8 mouse cellular contexts compared by ENCODE assay signal in the genomic region with DNA sequence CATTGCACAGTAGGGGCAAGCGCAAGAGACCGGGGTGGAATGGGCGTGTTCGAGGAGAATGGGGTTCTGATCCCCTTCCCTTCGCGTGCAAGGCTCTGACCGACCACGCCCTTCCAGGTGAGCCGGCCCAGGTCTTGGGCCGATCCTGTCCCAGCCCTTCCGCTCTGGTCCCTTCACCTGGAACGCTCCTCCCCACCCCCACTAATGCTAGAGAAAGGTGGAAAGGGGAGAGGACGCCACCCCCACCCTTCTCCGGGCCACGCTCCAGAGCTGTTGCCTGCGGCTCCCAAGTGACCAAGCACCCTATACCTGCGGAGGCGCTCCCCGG. TPM values are rescaled to one million over a fixed set of nuclear protein-coding genes. Genes with fewer than 3 reads are reported as not detected.
DNase-seq lines count a peak whose midpoint lies in the region; ATAC-seq and TF ChIP-seq lines count a peak whose summit lies in the region.

No protein-coding gene starts in this region.

- H3K4me2 ChIP-seq in kidney, embryonic 14.5 days (replicated peaks; ENCODE audit: low read depth, low read length): peak overlapping the region; percentile 91
- peak overlapping the region; percentile 98 for H3K4me2 ChIP-seq in stomach, postnatal 0 days (replicated peaks; ENCODE audit: low read depth)

- H3K27me3 ChIP-seq in spleen, adult 2 months (ENCODE audit: control insufficient read depth, insufficient read depth, low read length): no peaks in the 10 kb centered on the region
- 0 out of 2 replicates have a peak, but pooled peaks cover 2% of the 10 kb centered on the region for H3K27me3 ChIP-seq in erythroblast, embryonic 14.5 days (ENCODE audit: control insufficient read depth)
- no peaks in the 10 kb centered on the region for H3K27me3 ChIP-seq in kidney, embryonic 14.5 days (ENCODE audit: control insufficient read depth, insufficient read depth, low read length)
- no peaks in the 10 kb centered on the region for H3K27me3 ChIP-seq in stomach, postnatal 0 days (ENCODE audit: control insufficient read depth, insufficient read depth, low read length)

- 0 out of 2 replicates have a peak, but pooled peaks cover 2% of the 10 kb centered on the region for H3K9me3 ChIP-seq in erythroblast, embryonic 14.5 days (ENCODE audit: control insufficient read depth, low read length)
- no peaks in the 10 kb centered on the region for H3K9me3 ChIP-seq in kidney, embryonic 14.5 days (ENCODE audit: control insufficient read depth, low read length)
- no peaks in the 10 kb centered on the region for H3K9me3 ChIP-seq in stomach, postnatal 0 days (ENCODE audit: control insufficient read depth, low read length)

- H3K36me3 ChIP-seq in spleen, adult 2 months (ENCODE audit: control insufficient read depth, insufficient read depth, low read length): peaks cover 12% of the 10 kb centered on the region
- peaks cover 41% of the 10 kb centered on the region for H3K36me3 ChIP-seq in erythroblast, embryonic 14.5 days (ENCODE audit: control insufficient read depth)
- peaks cover 32% of the 10 kb centered on the region for H3K36me3 ChIP-seq in kidney, embryonic 14.5 days (ENCODE audit: control insufficient read depth, insufficient read depth, low read length)
- peaks cover 7% of the 10 kb centered on the region; the same call in 1 of the 2 replicates for H3K36me3 ChIP-seq in stomach, postnatal 0 days (ENCODE audit: control insufficient read depth, insufficient read depth, low read length)

- no peak for TF ChIP-seq POLR2A in spleen, adult 2 months (IDR thresholded peaks at IDR 0.05; ENCODE audit: low read depth, low read length)

- H3K9ac ChIP-seq in kidney, embryonic 14.5 days (ENCODE audit: low read depth, low read length): peak overlapping the region; percentile 80
- H3K9ac ChIP-seq in stomach, postnatal 0 days (ENCODE audit: low read length): peak overlapping the region; percentile 80

- peak overlapping the region; percentile 97 for H3K4me3 ChIP-seq in spleen, adult 2 months (ENCODE audit: extremely low read depth, insufficient read depth, insufficient read length)
- H3K4me3 ChIP-seq in erythroblast, embryonic 14.5 days (replicated peaks): peak overlapping the region; percentile 70
- peak overlapping the region; percentile 87 for H3K4me3 ChIP-seq in kidney, embryonic 14.5 days (ENCODE audit: low read length)
- peak overlapping the region; percentile 80 for H3K4me3 ChIP-seq in stomach, postnatal 0 days (ENCODE audit: low read depth, low read length)

- H3K4me1 ChIP-seq in spleen, adult 2 months (ENCODE audit: control insufficient read depth, insufficient read depth, insufficient read length): peaks cover 13% of the 10 kb centered on the region; the same call in 1 of the 2 replicates
- H3K4me1 ChIP-seq in erythroblast, embryonic 14.5 days (ENCODE audit: control insufficient read depth): peaks cover 59% of the 10 kb centered on the region
- peaks cover 9% of the 10 kb centered on the region for H3K4me1 ChIP-seq in kidney, embryonic 14.5 days (ENCODE audit: control insufficient read depth, insufficient read depth, low read length)
- H3K4me1 ChIP-seq in stomach, postnatal 0 days (replicated peaks; ENCODE audit: control insufficient read depth, insufficient read depth): 0 out of 2 replicates have a peak, but pooled peaks cover 2% of the 10 kb centered on the region

- DNase-seq in spleen, adult 2 months (ENCODE audit: low read depth in 1 of 2, low spot score in 2 of 2): no peak
- no peak for DNase-seq in spleen, postnatal 14 days (ENCODE audit: low spot score in 2 of 2)
- peak; percentile 76 for DNase-seq in lung, postnatal 10 days
- DNase-seq in stomach, postnatal 0 days (ENCODE audit: low spot score): peak; percentile 83
- DNase-seq in adipocyte (ENCODE audit: low spot score): no peak
- no peak for DNase-seq in adrenal gland, postnatal 4 days (ENCODE audit: low spot score in 2 of 2)

- TF ChIP-seq EP300 in stomach, postnatal 0 days (optimal IDR thresholded peaks at IDR 0.05): no peak

- no peak for TF ChIP-seq CTCF in spleen, adult 2 months (IDR thresholded peaks at IDR 0.05; ENCODE audit: extremely low read depth, insufficient read depth, insufficient read length, insufficient replicate concordance)
- no peak for TF ChIP-seq CTCF in stomach, postnatal 0 days (IDR thresholded peaks at IDR 0.05; ENCODE audit: low read depth)

- peak overlapping the region; percentile 78 for H3K27ac ChIP-seq in spleen, adult 2 months (ENCODE audit: insufficient read depth, low read length)
- peak overlapping the region; percentile 55 for H3K27ac ChIP-seq in kidney, embryonic 14.5 days (ENCODE audit: low read depth, low read length)
- H3K27ac ChIP-seq in stomach, postnatal 0 days (replicated peaks): peak overlapping the region; percentile 89

- ATAC-seq in kidney, embryonic 14.5 days (ENCODE audit: low FRiP score, low TSS enrichment): peak; percentile 88
- ATAC-seq in stomach, postnatal 0 days (ENCODE audit: low FRiP score, low TSS enrichment): peak; percentile 88

- 1% methylated on average over 19 of the region's 19 CpGs for WGBS in spleen, adult 2 months
- WGBS in kidney, embryonic 14.5 days: 1% methylated on average over 15 of the region's 19 CpGs
- under 1% methylated on average over 18 of the region's 19 CpGs for WGBS in stomach, postnatal 0 days

RNA-seq across cellular contexts. Expression of a gene that starts 0.4 kb away (rescaled TPM):
- 59.5 and 67.8 TPM in 2 replicates for polyA plus RNA-seq in spleen, adult 2 months (2012; rRNA removed)
- 11.1 and 11.6 TPM in 2 replicates for polyA plus RNA-seq in erythroblast, embryonic 14.5 days (2012)
- polyA plus RNA-seq in kidney, embryonic 14.5 days (2014; fragmentation: Nextera tagmentation; extraction: Ambion mirVana): 69.9 and 79.2 TPM in 2 replicates
- 32.9 and 34.2 TPM in 2 replicates for polyA plus RNA-seq in stomach, postnatal 0 days (2015; fragmentation: Nextera tagmentation; extraction: Ambion mirVana)
- 10 to 100 TPM; 48.4 to 56.3 TPM for total RNA-seq in adrenal gland, postnatal 4 days (2021)

RNA-seq across cellular contexts. Expression of a gene that starts 10.4 kb away (rescaled TPM):
- polyA plus RNA-seq in spleen, adult 2 months (2012; rRNA removed): 64.6 and 66.0 TPM in 2 replicates
- 89.9 and 167 TPM in 2 replicates for polyA plus RNA-seq in erythroblast, embryonic 14.5 days (2012)
- polyA plus RNA-seq in kidney, embryonic 14.5 days (2014; fragmentation: Nextera tagmentation; extraction: Ambion mirVana): 43.7 and 58.1 TPM in 2 replicates
- 16.8 and 21.3 TPM in 2 replicates for polyA plus RNA-seq in stomach, postnatal 0 days (2015; fragmentation: Nextera tagmentation; extraction: Ambion mirVana)
- total RNA-seq in adrenal gland, postnatal 4 days (2021): 10 to 100 TPM; 55.8 to 57.1 TPM

RNA-seq across cellular contexts. Expression of a gene that starts 17.3 kb away (rescaled TPM):
- polyA plus RNA-seq in spleen, adult 2 months (2012; rRNA removed): 40.9 and 46.4 TPM in 2 replicates
- polyA plus RNA-seq in erythroblast, embryonic 14.5 days (2012): 8.4 and 13.0 TPM in 2 replicates
- polyA plus RNA-seq in kidney, embryonic 14.5 days (2014; fragmentation: Nextera tagmentation; extraction: Ambion mirVana): 74.4 and 87.9 TPM in 2 replicates
- polyA plus RNA-seq in stomach, postnatal 0 days (2015; fragmentation: Nextera tagmentation; extraction: Ambion mirVana): 25.0 and 26.4 TPM in 2 replicates
- 10 to 100 TPM; 51.4 to 56.0 TPM for total RNA-seq in adrenal gland, postnatal 4 days (2021)

RNA-seq across cellular contexts. Expression of a gene that starts 19.3 kb away (rescaled TPM):
- 52.4 and 59.6 TPM in 2 replicates for polyA plus RNA-seq in spleen, adult 2 months (2012; rRNA removed)
- polyA plus RNA-seq in erythroblast, embryonic 14.5 days (2012): 7.0 and 7.5 TPM in 2 replicates
- 229 and 293 TPM in 2 replicates for polyA plus RNA-seq in kidney, embryonic 14.5 days (2014; fragmentation: Nextera tagmentation; extraction: Ambion mirVana)
- polyA plus RNA-seq in stomach, postnatal 0 days (2015; fragmentation: Nextera tagmentation; extraction: Ambion mirVana): 210 and 218 TPM in 2 replicates
- total RNA-seq in adrenal gland, postnatal 4 days (2021): 100 to 1,000 TPM; 446 to 477 TPM

RNA-seq across cellular contexts. Expression of a gene that starts 20.3 kb away (rescaled TPM):
- 0.63 and 0.64 TPM in 2 replicates for polyA plus RNA-seq in spleen, adult 2 months (2012; rRNA removed)
- polyA plus RNA-seq in erythroblast, embryonic 14.5 days (2012): not detected in 2 replicates
- polyA plus RNA-seq in kidney, embryonic 14.5 days (2014; fragmentation: Nextera tagmentation; extraction: Ambion mirVana): 4.1 and 6.9 TPM in 2 replicates
- 3.5 and 3.9 TPM in 2 replicates for polyA plus RNA-seq in stomach, postnatal 0 days (2015; fragmentation: Nextera tagmentation; extraction: Ambion mirVana)
- total RNA-seq in adrenal gland, postnatal 4 days (2021): 1 to 10 TPM; 4.3 to 4.5 TPM

Comparison
In these comparisons a context has a peak if more than half of its experiments do, and no peak if none do; other contexts are left out.
1. DNase-seq: peak in lung, postnatal 10 days (single experiment) and stomach, postnatal 0 days (single experiment); none in spleen, adult 2 months (0 of 2), spleen, postnatal 14 days (0 of 2), adipocyte (single experiment) and adrenal gland, postnatal 4 days (0 of 2).
2. Peak in every context shown above with its lines, with median percentiles within 50 percentile points of each other: H3K27ac ChIP-seq and H3K4me3 ChIP-seq.